9 mouse cellular contexts compared by ENCODE assay signal in the genomic region with DNA sequence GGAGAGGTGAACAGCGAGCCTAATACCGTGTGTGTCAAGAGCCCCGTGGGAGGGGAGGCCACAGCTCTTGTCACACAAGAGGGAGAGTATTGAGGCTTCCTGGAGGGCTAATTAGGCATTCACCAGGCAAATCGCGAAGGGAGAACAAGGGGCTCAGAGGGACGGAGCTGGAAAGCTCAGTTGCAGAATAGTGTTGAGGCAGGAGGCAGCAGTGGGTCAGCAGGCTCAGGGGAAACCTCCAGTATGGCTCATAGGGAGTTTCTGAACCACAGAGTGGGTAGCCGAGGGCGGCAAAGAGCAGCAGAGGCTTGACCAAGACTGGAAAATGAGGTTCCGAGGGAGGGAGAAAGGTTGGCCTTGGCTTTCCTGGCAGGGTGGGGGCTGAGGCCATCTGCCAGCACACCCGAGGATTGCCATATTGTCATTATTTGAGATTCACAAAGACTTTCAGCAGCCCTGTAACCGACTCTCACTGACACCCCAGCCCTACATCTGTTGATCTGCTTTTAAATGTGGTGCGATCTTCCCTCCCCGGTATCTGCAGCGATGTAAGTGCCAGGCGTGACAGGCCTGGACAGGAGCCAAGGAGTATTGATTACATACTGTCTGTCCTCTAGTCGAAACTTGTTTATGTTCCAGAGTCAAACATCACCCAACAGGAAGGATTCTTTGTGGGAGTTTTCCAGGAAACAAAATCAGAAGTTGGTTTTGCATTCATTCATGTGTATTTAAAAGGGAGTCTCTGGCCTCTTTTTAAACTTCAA.
DNase-seq lines count a peak whose midpoint lies in the region; ATAC-seq and TF ChIP-seq lines count a peak whose summit lies in the region.
"Had no signal": no experiment of that assay in that cellular context is flagged by ENCODE, and none has a peak within 500 bp of the region (broad histone marks: within the 10 kb centered on the region; RNA-seq: fewer than 3 reads in every experiment).

No protein-coding gene starts in this region.

- peak overlapping the region; percentile 27 for H3K4me2 ChIP-seq in intestine, embryonic 14.5 days (ENCODE audit: low read length)
- H3K4me2 ChIP-seq in midbrain, postnatal 0 days (ENCODE audit: low read depth, low read length, poor library complexity, severe bottlenecking): peak overlapping the region; percentile 33

- peaks cover 47% of the 10 kb centered on the region for H3K4me1 ChIP-seq in intestine, embryonic 14.5 days (replicated peaks; ENCODE audit: control insufficient read depth, insufficient read depth, low read length)
- H3K4me1 ChIP-seq in midbrain, postnatal 0 days (ENCODE audit: insufficient read depth, low read length): peaks cover 38% of the 10 kb centered on the region

- H3K9me3 ChIP-seq in intestine, embryonic 14.5 days (ENCODE audit: control insufficient read depth, low read length): no peaks in the 10 kb centered on the region
- H3K9me3 ChIP-seq in midbrain, postnatal 0 days (ENCODE audit: low read length): no peaks in the 10 kb centered on the region

- DNase-seq in adrenal gland, postnatal 10 days: peak; percentile 33
- no peak for DNase-seq in adrenal gland, postnatal 25 days
- DNase-seq in ovary, postnatal 36 days (ENCODE audit: low spot score): peak; percentile 24
- DNase-seq in ovary, adult 18-20 months (ENCODE audit: low spot score): no peak
- peak; percentile 63 for DNase-seq in intestine, embryonic 14.5 days (ENCODE audit: low spot score)
- peak; percentile 47 for DNase-seq in midbrain, postnatal 0 days (ENCODE audit: low spot score)
- no peak for DNase-seq in thymus, postnatal 25 days
- DNase-seq in spleen, adult 12 weeks (ENCODE audit: low spot score): no peak

- H3K27me3 ChIP-seq in intestine, embryonic 14.5 days (replicated peaks; ENCODE audit: control insufficient read depth, insufficient read depth, low read length): no peaks in the 10 kb centered on the region
- H3K27me3 ChIP-seq in midbrain, postnatal 0 days (ENCODE audit: insufficient read depth, low read length): no peaks in the 10 kb centered on the region

- 0 out of 2 replicates have a peak overlapping the region, but pooled peaks have one; percentile 10 for H3K27ac ChIP-seq in intestine, embryonic 14.5 days (ENCODE audit: low read depth)
- 0 out of 2 replicates have a peak overlapping the region, but pooled peaks have one; percentile 32 for H3K27ac ChIP-seq in midbrain, postnatal 0 days (ENCODE audit: low read depth, low read length)

- H3K9ac ChIP-seq in intestine, embryonic 14.5 days (ENCODE audit: low read length): no peak overlapping the region
- no peak overlapping the region for H3K9ac ChIP-seq in midbrain, postnatal 0 days (replicated peaks; ENCODE audit: low read length, poor library complexity, severe bottlenecking)

- no peak for ATAC-seq in intestine, embryonic 14.5 days (replicated peaks; ENCODE audit: low FRiP score, low TSS enrichment, low read depth)
- ATAC-seq in midbrain, postnatal 0 days (ENCODE audit: low FRiP score): no peak

- peak; percentile 9; the same call in 1 of the 2 replicates for TF ChIP-seq CTCF in midbrain, postnatal 0 days (IDR thresholded peaks at IDR 0.05)

- no peaks in the 10 kb centered on the region for H3K36me3 ChIP-seq in intestine, embryonic 14.5 days (ENCODE audit: control insufficient read depth, insufficient read depth, low read length)
- H3K36me3 ChIP-seq in midbrain, postnatal 0 days (ENCODE audit: insufficient read depth, low read length): no peaks in the 10 kb centered on the region

- 15% methylated on average over 16 of the region's 16 CpGs for WGBS in intestine, embryonic 14.5 days
- 12% methylated on average over 16 of the region's 16 CpGs for WGBS in midbrain, postnatal 0 days

- no peak overlapping the region for H3K4me3 ChIP-seq in intestine, embryonic 14.5 days (ENCODE audit: low read depth, low read length)
- 0 out of 2 replicates have a peak overlapping the region, but pooled peaks have one; percentile 3 for H3K4me3 ChIP-seq in midbrain, postnatal 0 days (ENCODE audit: low read depth, low read length)
- H3K4me3 ChIP-seq: erythroblast, embryonic 14.5 days had no signal

Comparison
In these comparisons a context has a peak if more than half of its experiments do, and no peak if none do; other contexts are left out.
1. DNase-seq: peak in adrenal gland, postnatal 10 days (single experiment), ovary, postnatal 36 days (single experiment), intestine, embryonic 14.5 days (single experiment) and midbrain, postnatal 0 days (single experiment); none in adrenal gland, postnatal 25 days (single experiment), ovary, adult 18-20 months (single experiment), thymus, postnatal 25 days (single experiment) and spleen, adult 12 weeks (single experiment).